Mouse (Mus musculus) embryonic fibroblast, embryonic 13.5 days (primary cell): ENCODE results near the gene Atp10a.

Source experiments
- CTCF ChIP-seq: IDR thresholded peaks from 2 replicates; pipeline ENCODE4 v1.5.1; 2011; ENCODE audit warnings: mild to moderate bottlenecking, control low read depth, low read length, moderate library complexity, borderline replicate concordance; ENCODE audit not compliant: insufficient read depth
- POLR2A ChIP-seq: IDR thresholded peaks from 2 replicates; pipeline ENCODE4 v1.6.1; 2011; ENCODE audit warnings: low read depth, mild to moderate bottlenecking, control low read depth, low read length, moderate library complexity

DNA sequence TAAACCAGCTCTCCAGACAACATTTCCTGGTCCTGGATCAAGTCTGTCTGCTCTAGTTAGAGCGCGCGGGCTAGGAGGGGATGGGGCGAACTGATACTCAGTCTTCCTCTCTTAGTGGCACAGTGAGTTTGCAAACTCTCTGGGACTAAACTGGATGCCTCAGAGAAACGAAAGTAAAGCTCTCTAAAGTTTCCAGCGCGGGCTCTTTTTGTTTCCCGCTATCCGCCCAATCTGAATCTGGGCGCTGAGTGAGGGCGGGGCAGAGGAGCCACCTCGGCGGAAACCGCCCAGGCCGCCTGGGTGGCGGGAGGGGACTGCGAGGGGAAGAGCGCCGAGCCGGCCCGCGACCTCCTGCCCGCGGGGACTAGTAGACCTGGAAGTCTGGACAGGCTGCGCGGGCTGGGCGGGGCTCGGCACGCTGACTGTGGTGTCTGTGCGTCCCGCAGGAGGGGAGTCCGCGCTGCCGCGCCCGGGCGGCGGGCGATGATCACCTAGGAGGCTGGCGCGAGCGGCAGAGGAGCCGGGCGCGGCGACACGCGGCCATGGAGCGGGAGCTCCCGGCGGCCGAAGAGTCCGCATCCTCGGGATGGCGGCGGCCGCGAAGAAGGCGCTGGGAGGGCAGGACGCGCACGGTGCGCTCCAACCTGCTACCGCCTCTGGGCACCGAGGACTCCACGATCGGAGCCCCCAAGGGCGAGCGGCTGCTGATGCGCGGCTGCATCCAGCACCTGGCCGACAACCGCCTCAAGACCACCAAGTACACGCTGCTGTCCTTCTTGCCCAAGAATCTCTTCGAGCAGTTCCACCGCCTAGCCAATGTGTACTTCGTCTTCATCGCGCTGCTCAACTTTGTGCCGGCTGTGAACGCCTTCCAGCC, 2.2 kb downstream of the Atp10a start:
- peak; percentile 58 for TF ChIP-seq POLR2A
- TF ChIP-seq CTCF, result no peak
